Mouse (Mus musculus) liver (tissue): ENCODE results near the gene Pcdh9.
A peak's percentile ranks its signal among the peaks of the same experiment; 100 is the strongest.

Experiments
- DNase-seq: peaks from one replicate; pipeline ENCODE4 v3.0.0-alpha.2; 2020; ENCODE audit warnings: mixed read lengths

Pcdh9 gene

DNA sequence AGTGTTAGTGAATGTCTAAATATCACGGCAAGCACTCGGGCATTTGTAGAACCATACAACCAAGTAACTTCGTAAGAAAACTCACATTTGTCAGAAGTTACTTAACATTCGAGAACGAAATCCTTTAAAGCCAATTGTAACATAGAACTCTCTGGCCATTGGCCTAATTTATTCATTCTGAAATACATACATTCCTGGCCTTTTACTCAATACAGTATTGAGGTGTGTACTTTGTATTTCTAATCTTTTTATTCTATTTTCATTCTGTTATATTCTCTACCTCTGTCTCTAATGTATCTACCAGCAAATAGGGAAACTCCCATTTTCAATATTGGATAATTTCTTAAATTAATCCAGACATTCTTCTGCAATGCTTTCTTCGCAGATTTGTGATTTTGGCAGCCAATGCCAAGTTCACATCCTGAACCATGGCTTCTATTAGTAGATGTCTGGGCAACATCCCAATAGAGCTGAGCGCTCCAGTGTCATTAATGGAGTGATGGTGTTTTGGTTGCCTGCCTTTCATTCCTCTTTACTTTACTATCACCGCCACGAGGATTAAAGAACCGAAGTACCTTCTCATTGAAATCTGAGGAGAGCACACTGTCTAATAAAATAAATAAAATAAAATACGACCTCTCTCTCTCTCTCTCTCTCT lies 346.4 kb downstream of the Pcdh9 start:
- no peak for DNase-seq

DNA sequence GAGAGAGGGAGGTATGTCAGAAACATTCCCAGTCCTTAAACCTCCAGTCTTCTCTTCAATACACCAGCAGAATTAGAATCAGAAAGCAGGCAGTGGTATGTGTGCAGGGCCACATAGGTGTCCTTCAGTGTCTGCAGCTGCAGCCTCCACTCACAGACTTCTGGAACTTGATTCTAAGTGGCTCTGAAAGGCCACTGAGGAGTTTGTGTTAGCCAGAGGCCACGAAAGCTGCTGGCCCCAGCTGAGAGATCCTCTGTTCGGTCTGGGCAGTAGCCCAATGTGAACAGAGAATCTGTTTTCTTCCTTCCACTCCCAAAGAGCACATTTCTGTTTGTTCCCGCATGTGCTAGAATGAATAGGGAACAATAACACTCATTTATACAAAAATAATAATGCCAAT lies 346.9 kb downstream of the Pcdh9 start:
- no peak for DNase-seq

DNA sequence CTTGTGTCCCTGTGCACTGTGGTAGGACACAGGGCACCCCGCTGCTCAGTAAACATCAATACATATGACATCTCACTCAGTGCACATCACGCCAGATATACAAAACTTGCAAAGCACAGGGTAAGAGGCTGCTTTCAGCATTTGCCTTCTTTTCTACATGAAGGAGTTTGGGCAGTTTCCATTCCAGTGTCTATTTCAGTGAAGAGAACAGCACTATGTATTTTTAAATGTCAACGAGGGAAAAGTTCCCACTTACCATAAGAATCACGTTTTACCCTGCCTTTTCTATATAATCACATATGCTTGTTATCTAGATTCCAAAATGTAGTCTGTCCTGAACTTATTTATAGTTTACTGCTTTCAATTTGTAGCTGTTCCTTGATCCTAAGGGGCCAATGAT lies 355.6 kb downstream of the Pcdh9 start:
- no peak for DNase-seq

DNA sequence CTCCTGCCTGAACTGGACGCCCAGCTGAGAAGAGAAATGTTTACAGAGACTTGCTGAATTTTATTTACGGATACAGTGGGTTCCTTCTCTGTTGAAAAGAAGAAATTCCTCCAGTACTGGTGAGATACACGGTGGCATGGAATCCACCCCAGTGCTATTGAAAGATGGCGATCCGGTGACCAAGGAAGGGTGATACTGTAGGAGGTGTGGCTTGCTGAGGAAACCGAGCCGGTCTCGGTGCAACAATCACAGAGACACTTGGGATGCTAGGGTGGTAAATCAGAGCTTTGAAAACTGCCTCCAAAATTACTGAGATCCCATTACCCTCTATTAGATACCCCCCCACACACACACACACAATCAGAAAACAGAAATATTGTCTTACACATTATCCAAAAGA lies 367.0 kb downstream of the Pcdh9 start:
- no peak for DNase-seq

DNA sequence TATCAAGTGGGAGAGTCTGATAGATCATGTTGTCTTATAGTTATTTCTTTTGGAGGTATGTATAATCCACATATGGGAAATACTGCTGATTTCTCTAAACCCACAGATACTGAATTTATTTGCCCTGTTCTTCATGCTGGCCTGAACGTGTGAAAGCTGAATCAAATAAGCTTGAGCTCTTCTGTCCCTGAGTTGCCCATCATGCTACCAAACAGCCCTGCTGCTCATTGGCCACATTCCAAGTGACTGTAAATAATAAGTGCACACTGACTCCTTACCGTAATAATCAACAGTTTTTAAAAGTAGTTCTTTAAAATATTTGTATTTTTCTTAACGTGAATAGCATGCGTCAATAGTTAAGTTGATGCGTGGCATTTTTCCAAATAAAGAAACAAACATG lies 370.3 kb downstream of the Pcdh9 start:
- no peak for DNase-seq

DNA sequence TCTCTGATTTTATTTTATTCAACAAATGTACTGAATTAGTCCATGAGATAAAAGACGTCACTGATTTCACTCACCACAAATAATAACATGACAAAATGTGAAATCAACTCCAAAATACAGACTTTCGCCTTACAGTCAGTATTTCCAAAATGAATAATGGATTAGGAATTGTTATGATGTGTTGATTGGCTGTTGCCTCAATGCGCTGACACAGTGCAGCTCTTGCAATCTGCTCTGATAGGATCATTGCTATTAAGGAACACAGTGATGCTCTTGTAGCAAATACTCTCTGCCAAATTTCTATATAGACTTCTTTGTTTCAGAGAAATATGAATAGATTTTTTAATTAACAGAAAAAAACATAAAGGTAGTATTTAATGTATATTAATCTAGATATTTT lies 373.8 kb downstream of the Pcdh9 start:
- no peak for DNase-seq

DNA sequence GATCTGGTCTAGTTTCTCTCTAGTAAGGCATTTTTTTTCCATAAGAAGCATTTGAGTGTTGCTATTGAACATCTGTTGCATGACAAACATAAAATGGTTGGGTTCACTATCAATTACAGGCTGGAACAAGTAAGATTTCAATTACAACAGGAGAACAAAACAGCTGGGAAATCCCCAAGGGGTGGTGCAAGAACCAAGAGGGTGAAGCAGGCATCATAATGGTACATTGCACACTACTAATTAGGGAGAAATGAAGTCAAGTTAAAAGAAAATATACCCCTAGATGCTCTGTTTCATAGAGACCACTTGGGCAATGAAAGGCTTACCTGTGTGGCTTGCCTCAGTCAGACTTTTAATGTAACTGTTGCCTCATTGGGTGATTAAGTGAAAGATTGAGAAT lies 384.4 kb downstream of the Pcdh9 start:
- DNase-seq, result no peak

DNA sequence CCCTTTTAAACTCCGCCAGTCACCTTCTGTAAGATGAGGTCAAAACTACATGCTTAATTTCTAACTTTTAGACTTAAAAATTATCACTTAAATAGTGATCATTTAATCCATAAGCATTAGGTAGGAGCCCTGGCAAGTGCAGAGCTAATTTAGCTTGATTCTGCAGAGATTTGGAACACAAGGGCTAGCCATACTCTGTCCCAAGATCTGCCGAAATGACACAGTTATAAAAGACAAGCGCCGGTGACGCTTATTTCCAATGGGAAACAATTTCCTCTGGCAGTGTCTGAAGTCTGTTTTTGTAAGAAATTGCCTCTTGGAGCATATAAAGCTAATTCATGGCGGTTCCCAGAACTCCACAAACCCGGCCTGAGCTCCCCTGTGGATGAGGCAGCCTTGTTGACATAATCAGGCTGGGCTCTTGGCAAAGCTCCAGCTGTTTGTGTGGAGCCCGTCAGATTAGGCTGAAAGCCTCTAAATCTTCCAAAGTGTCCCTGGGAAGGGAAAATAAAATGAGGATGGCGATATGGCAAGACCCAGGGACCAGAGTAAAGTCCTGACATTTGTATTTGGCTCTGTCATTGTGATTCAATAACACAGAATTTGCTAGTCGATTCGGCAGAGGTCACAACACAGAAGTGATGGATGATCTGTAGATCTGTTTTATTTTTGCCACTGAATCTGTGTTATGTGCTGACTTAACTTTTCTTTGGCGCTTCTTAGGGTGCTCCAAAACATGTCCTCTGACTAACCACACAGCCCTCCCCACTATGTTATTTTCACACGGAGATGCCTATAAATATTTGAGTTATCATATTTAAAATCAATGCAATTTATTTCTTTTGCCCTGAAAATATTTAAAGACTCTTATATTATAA lies 391.4 kb downstream of the Pcdh9 start:
- peak; percentile 35 for DNase-seq

DNA sequence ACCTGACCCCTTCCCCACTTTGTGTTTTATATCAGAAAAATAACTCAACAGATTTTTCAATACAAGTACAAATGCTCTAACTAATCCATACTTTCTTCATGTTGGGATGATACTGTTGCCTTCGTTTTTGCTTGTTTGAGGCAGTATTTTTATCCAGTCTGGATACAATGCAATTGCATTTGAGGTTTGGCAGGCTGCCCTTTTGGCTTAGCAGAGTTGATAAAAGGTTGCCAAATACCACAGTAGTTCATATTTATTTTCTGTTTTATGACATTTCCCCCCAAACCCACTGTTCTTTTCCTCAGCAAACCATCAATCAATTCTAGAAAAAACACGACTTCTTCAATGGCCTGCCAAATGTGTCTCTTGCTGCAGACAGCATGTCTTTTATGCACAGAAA lies 415.5 kb downstream of the Pcdh9 start:
- DNase-seq, result peak; percentile 17

DNA sequence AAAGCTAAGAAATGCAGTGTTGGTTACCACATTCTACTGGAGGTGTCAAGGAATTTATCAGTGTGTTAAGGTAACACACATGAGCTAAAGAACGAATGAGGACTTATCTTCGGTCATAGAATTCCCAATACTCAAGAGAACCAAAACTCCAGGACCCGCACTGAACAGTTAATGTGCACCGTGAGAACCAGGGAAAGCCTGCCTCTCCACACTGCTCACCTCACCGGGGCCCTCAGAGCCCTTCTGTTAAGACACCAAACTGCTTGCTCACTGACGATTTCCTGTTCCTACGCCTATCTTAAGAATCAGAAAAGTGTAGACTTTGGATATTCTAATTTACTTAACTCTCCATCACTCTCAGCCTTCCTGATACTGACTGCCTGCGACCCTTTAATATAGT lies 418.0 kb downstream of the Pcdh9 start:
- no peak for DNase-seq

DNA sequence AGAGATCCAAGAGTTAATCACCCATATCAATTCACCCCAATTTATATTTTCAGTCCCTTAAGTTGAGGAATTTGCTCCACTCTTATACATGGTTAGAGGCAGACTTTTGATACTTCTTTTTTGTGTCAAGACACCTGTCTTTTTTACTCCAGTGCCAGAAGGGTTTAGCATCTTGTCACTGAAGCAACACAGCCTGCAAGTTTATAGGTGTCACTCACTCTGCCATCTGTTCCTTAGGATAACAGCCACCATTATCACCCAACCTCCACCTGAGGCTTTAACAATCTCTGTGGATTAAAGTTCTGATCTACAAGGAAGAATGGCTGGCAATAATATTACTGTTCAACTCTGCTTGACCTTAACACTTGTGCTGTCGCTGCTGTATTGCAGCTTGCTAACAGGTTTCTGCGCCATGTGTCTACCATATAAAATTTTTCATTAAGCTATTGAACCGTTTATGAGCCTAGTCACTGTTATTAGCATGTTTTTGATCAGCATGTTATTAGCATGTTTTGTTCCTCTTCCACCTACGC lies 427.1 kb downstream of the Pcdh9 start:
- DNase-seq, result no peak

DNA sequence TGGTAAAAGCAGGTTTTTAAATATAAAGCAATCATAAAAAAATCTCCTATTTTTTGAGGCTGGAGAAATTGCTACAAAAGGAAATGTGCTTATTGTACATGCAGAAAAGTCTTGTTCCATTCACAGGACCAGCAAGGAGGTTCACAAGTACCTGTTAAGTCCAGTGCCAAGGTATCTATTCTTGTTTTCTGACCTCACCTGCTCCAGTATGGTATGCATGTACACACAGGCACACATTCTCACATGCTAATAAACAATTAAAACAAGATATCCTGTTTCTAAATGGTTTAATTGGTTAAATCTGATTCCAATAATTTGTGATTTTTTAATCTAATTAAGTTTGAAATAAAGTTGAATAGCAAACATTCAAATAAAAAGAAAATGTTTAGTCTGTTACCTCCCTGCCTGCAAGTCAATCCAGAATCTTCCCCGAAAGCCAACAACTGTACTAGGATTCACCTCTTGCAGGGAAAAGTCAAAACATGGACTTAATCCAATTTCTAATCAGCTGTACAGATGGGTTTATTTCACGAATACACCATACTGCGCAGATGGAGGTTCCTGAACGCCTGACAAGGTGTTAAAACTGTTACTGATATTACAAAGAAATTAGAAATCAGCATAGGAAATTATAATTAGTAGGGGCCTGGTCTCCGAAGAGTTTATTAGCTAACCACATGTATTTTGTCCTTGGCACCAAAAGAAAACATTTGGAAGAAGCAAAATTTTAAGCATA lies 439.4 kb downstream of the Pcdh9 start:
- no peak for DNase-seq

DNA sequence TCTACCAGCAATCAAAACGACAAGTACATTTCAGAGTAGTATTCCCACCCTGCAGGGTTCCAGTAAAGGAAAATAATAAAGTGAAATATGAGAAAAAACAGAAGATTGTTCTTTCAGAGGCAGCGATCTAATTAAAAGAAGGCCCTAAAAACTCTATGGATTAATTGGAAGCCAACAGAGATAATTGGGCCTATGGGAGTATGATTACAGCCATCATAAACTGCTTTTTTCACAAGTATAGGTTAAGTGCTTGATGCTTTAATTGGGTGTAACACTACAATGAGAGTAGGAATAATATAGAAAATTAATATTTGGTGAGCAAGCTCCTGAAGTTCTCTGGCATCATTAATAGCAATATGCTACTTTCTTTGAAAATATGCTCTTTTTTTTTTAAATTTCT lies 448.6 kb downstream of the Pcdh9 start:
- no peak for DNase-seq

DNA sequence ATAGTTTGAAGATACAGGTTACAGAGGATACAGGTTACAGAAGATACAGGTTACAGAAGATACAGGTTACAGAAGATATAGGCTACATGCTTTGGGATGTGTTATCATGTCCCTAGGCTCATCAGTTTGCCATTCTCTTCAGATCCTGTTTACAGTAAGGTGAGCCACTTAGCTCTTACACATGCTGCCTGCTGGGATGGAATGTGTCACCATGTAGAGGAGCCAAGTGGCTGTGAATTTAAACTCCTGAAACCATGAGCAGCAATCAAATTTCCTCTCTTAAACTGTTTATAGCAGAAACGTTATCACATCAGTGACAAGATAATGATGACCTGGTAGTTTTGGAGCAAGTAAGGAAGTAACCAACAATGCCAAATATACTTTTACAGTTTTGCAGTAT lies 453.3 kb downstream of the Pcdh9 start:
- DNase-seq, result no peak

DNA sequence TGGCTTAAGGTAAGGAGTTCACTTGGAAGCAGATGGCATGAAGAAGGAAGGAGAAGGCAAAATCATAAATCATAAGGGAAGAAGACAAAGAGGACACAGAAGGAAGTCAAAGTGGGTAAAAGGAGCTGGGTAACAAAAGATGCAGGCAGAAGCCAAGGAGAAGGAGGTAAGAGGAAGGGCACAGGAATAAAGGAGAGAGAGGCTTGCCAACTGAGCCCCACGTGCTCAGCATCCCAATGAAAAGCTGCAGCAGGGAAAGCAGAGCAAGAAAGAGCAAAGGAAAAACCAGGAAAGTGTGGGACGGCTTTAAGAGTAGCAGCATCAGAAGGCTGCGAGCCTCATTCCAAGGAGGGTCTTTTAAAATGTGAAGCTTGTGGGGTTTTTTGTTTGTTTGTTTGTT lies 473.7 kb downstream of the Pcdh9 start:
- no peak for DNase-seq

DNA sequence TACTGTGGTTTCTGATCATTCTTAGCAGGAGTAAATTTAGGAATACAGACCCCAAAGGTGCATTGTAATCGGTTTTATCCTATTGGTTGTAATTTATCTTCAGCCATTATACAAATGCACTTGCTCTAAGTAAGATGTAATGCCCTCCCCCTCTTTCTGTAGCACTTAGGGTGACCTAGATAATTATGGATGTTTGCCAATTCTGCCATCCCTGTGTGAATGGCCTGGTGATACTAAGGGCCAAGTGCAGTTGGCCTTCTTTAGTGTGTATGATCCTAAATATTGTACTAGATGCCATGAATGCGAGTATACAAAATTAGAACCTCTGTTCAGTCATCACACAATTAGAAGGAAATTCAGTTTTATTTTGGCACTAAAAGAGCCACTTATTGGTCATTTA lies 475.0 kb downstream of the Pcdh9 start:
- DNase-seq, result no peak

DNA sequence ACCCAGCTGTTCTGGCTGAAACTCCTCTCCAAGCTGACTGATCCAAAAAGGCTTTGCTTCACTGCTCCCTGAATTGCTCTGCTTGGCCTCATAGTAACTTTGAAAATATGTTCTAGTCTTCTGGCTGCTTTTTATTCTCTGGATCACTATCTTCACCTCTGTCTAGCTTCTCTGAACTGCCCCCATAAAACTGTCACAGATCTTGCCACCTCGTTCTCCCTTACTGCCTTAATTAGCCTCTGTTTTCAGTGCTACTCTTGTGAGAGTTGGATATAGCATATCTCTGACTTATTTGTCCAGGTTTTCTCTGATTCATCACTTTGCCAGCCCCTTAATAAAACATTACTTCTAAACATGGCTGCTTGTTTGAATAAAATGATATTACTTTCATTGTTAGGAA lies 481.2 kb downstream of the Pcdh9 start:
- no peak for DNase-seq

DNA sequence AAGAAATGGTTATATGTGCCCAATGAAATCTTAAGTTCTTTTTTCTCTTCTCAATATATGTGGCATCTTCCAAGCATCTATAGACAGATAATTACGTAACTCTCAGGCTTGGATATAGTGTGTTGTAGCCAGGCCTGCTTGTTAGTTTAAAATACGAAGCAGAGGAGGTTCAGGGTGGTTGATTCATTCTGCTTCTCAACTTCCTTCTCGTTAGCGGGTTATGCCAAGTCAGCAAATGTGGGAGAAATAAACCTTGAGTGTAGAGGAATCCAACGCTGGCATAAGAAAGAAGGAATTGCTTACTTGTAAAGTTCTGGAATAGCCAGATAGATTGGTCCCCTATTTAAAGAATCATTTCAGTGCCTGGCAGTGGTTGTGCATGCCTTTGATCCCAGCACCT lies 482.7 kb downstream of the Pcdh9 start:
- DNase-seq, result no peak

DNA sequence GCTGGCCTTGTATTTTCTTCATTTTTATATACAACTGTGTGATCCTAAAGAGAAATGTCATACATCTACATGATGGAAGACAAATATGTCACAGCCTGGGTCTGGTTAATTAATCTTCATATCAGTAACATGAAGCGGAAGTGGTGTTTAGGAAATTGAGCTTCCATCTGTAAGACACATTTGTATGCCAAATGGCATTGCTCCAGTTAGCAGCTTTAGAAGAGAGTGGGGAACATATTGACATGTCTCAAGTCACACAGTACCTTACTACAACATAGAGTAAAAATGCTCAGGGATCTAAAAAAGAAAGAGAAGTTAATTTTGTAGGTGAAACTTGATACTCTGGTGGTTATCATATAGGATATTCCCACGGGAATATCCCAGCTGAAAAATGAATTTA lies 505.4 kb downstream of the Pcdh9 start:
- no peak for DNase-seq

DNA sequence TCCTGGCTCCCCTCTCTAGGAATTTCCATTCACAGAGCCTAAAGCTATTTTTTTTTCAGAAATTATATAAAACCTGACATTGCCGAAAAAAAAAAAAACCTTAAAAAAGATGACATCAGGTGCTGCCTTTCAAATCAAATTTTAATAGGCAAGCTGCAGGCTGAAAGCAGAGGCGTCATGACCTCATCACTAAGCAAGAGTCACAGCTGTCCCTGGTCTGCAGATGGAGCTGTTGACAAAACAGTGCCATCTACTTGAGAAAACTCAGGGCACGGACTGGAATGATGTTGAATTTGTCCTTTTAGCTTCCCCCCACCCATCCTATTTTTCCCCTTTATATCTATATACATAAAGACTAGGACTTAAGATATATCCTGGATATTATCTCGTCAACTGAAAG lies 509.3 kb downstream of the Pcdh9 start:
- DNase-seq, result no peak

DNA sequence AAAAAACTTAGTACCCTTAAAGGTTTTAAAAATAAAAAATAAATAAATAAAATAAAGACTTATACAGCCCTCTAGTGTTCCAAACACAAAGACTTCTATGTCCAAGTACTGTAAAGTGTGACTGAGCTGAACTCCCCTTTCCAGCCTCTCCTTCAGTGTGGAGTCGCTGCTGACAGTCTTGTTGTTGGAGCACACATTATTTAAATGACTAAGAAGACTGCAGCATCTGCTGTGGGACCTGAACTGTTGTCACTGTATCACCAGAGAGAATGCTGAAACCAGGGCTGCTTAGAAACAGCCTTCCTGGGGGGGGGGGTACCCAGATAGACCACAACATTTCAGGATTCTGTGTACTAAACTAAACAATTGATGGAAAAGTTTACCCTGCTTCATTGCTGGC lies 509.7 kb downstream of the Pcdh9 start:
- no peak for DNase-seq

DNA sequence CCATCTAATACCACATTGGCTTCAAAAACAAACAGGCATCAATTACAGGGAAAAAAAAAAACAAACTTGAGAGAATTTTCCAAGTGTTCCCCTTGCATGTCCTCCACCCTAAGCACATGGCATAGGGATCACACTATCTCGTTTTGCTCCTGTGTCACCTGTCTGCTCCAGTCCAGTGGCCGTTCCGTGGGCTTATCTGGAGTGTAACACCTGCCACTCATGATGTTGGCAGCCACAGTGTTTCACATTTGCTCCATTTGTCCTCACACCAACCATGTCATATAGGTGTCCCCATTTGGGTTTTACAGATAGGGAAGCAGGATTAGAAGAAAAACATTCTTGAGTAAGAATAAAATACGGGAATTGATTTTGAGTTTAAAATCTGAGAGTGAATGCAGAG lies 514.3 kb downstream of the Pcdh9 start:
- no peak for DNase-seq

DNA sequence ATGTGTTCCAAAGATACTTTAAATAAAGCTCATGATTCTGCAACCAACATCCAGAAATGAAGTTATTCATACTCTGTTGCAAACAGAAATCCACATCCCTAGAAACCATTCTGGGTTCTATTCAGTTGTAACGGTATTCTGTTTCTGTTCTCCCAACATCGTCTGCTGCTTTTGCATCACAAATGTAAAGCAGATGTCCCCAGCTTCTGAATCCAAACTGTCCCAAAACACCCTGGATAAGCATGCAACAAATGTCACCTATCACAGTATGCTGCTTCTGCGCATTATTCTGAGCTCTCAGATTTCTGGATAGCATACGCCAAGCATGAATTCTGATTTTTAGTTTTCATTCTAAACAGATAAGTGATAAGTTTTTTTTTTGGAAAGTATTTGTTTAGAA lies 516.3 kb downstream of the Pcdh9 start:
- DNase-seq, result no peak

DNA sequence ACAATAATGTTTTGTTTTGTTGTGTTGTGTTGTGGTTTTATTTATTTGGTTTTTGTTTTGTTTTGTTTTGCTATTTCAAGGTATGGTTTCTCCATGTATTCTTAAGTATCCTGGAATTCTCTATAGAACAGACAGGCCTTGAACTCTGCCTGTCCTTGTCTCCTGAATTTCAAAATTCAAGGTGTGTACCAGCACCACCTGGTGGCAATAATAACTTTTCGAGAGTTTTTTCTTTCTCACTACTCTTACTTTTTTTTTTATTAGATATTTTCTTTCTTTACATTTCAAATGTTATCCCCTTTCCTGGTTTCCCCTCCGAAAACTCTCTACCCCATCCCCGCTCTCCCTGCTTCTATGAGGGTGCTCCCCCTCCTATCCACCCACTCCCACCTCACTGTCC lies 536.3 kb downstream of the Pcdh9 start:
- no peak for DNase-seq
